Mouse (Mus musculus): ENCODE measurements around the gene Kif13a.

DNA sequence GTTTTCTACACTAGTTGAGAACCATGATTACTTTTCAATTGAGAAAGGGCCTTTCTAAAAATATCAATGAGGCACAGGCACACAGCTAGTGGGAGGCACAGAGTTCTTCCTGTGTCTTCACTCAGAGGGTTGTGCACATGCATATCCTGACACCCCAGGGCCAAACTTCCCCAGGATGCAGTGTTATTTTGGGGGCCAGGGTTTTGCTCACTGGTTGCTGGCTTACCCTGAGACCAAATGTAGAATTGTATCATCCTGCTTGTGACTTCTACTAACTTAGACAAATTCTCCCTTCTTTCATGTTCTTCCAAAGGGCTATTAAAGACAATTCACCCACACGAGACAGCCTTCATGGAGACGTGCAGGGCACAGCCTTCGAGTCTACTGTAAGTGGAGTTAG lies 45.7 kb downstream of the Kif13a start:
- TF ChIP-seq POLR2A (IDR thresholded peaks at IDR 0.05; ENCODE audit: control insufficient read depth, low read depth, low read length), result no peak
- TF ChIP-seq CTCF (IDR thresholded peaks at IDR 0.05; ENCODE audit: control insufficient read depth, insufficient read depth, insufficient replicate concordance, low read depth, low read length), result no peak

All from testis, adult 2 months (tissue).